Mouse (Mus musculus): ENCODE measurements around the gene Rbm18.

- TF ChIP-seq GATA1 (IDR thresholded peaks at IDR 0.05; ENCODE audit: low read length) (no peak), TAL1 (IDR thresholded peaks at IDR 0.05; ENCODE audit: low read length) (no peak)
Measured at GRCm38 (mm10) chr2:36135887-36136286, 686 bp downstream of the Rbm18 start.
